Mouse (Mus musculus): ENCODE results near the gene Dusp28.
"Not testable (repeated sequence)": the region's sequence is repeated elsewhere in the genome, so short reads cannot be mapped to it uniquely, and the experiment has no call there.

Gene Dusp28

DNA sequence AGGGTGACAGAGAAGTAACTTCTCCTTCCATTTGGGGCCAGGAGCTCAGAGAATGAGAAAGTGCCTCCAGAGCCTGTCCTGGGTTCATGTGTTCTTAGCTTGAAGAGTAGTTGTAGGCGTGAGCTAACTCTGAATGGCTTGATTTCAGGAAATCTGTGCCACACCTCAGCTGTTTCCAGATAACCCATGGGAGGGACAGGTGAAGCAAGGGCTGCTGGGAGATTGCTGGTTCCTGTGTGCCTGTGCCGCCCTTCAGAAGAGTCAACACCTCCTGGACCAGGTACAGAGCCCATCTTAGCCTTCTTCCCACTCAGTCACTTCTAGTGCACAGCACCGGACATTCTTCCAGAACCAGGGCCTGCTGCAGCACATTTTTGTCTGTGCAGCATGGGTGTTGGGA is 31.0 kb downstream of the Dusp28 start:
- DNase-seq (ENCODE audit: low read depth), result no peak

DNA sequence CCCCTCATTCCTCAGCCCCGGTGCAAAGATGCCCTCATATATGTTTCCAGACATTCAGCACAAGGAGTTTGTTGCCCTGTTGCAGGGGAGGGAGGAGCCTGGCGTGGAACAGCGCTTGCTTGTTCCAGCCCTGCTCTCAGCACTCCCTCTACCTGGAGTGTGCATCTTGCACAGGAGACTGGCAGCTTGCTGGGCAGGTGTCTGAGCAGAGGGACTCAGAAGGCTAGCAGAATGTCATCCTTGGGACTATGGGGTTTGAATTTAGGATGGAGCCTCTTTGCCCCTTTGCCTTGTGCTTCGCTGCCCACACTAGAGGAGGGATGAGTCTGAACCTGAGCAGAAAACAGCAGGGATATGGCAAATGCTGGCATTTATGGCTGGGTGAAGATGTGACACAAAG is 33.0 kb downstream of the Dusp28 start:
- DNase-seq (ENCODE audit: low read depth), result no peak

DNA sequence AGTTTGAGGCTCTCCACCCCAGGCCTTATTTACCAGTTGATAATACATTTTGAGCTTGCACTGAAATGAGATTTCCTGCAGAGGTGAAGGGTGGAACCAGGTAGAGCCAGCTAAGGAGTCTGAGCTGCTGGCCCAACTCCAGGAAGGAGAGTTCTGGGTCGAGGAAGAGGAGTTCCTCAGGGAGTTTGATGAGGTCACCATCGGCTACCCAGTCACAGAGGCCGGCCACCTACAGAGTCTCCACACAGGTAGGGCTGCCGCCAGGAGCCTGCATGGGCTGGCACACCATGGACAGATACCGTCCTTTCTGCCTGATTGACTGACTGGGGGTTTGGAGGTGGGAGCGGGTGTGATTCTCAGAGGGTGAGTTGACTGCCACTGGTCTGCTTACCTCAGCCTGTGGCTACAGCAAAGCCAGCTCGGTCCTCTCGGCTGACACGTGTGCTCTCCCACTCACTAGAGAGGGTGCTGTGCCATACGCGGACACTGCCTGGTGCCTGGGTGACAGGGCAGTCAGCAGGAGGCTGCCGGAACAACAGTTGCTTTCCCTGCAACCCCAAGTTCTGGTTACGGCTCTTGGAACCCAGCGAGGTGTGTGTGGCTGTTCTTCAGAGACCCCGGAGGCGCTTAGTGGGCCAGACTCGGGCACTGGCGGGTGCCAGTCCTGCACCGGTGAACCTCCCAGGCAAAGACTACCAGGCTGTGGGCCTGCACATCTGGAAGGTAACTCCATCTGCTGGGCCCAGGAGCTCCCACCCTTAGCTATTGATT is 36.6 kb downstream of the Dusp28 start:
- no peak for DNase-seq (ENCODE audit: low read depth)

DNA sequence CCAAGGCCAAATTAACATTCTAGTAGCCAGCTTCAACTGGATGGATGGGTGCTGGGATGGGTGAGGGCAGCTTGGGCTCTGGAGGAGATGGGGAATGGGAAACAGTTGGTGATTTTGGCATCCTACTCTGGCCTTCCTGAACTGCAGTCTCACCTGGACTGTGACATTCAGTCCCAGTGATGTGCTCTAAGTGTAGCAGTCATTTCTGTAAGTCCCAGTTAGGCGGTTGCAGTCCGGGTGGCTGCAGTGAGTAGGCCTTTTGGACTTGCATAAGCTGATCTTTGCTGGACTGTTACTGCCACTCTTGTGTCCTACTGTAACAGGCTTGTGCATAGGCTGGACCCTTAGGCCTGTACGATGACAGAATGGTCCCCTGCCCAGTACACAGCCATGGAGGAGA is 41.2 kb downstream of the Dusp28 start:
- DNase-seq (ENCODE audit: low read depth), result no peak

DNA sequence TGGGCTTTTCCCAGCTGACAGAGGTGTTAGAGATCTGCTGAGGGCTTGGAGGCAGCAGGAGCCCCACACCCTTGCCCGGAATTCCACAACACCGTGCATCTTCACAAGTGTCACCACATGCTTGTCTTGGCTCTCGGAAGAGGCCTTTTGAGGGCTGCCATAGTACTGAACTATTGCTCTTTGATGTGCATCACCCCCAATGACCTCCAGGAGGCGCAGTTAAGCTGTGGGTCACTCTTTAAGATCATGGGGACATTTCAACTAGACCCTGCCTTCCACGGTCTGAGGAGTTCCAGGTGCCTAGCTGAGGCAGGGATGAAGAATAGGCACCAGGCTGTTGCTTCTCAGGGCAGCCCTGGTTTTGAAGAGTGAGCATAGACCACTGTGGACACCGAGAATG is 42.6 kb downstream of the Dusp28 start:
- DNase-seq (ENCODE audit: low read depth), result peak; percentile 19

DNA sequence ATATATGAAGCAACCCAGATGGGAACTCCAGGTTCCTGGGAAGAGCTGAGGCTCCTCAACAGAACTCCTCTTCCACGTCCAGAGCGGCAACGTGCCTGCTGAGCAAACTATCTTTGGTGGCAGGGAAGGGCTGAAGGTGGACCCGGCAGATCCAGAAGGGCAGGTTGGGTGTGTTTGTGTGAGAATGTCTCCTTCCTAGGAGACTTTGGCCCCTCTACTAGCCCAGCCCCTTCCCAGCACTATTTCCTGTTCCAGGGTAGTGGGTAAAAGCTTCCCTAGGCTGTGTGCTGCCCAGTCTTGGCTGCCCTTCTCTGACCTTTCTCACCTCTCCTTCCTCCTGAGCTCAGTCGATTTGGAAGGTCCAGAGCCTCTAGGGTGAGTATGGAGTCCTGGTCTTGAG is 43.8 kb downstream of the Dusp28 start, which contains the start of gene Gpr35:
Gene Gpr35 (plus strand): TSS at position 259 of the 400 bp plus-strand sequence.
- DNase-seq (ENCODE audit: low read depth), result no peak

DNA sequence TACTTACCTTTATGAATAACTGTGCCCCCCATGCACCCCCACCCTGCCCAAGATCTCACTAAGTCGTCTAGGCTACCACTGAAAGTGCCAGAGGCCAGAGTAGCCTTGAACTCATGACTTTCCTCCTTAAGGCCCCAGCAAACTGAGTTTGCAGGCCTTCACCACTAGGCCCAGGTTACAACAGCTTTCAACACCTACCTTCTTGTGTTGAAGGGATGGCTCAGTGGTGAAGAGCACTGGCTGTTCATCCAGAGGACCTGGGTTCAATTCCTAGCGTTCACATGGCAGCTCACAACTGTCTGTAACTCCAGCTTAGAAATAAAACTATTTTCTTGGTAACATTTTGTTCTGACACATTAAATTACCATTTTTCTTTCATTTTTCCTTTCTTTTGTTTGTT is 46.9 kb downstream of the Dusp28 start:
- DNase-seq (ENCODE audit: low read depth), result no peak

DNA sequence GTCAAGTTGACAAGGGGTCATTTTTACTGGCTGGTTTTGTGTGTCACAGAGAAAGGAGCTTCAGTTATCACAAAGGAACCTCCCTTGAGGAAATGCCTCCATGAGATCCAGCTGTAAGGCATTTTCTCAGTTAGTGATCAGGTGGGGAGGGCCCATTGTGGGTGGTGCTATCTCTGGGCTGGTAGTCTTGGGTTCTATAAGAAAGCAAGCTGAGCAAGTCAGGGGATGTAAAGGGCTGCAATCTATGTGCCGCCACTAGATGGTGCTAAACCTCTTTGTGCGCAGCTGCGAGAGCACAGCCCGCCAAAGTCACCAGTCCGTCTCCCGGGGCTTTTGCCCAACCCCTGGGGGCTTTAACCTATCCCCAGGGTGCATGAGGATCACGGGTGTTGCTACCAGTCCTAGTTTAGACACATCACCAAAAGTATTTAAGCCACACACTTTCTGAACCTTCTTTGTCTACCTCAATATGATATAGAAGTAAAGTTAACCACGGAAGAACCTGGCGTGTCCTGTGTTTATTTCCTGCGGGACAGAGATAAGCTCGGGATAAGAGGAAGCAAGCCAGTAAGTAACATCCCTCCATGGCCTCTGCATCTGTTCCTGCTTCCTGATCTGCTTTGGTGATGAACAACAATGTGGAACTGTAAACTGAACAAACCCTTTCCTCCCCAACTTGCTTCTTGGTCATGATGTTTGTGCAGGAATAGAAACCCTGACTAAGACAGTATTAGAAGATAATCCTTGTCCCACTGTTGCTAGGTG is 50.0 kb downstream of the Dusp28 start:
- DNase-seq (ENCODE audit: low read depth), result not testable (repeated sequence)
